Mouse (Mus musculus): ENCODE data around the gene Tnfrsf14. TPM values are rescaled to one million over a fixed set of nuclear protein-coding genes. Genes with fewer than 3 reads are reported as not detected.

The Tnfrsf14 gene
- polyA plus RNA-seq, 1 experiment from 2014 or later, result 62.9 TPM

- 18% methylated on average over 12 of the region's 12 CpGs for WGBS (ENCODE audit: insufficient replicate concordance)
- H3K36me3 ChIP-seq, result peaks cover 32% of the 10 kb centered on the region
- peak overlapping the region; percentile 83 for H3K4me2 ChIP-seq
- H3K4me1 ChIP-seq, result peaks cover 75% of the 10 kb centered on the region
- peak overlapping the region; percentile 98 for H3K27ac ChIP-seq
- H3K9ac ChIP-seq, result peak overlapping the region; percentile 91
- H3K9me3 ChIP-seq (replicated peaks), result no peaks in the 10 kb centered on the region
- H3K4me3 ChIP-seq, result peak overlapping the region; percentile 72
- peaks cover 14% of the 10 kb centered on the region for H3K27me3 ChIP-seq (replicated peaks)
- ATAC-seq, result peak; percentile 82
Observed at GRCm38 (mm10) chr4:154929088-154929660, 811 bp upstream of the Tnfrsf14 start.

GRCm38 (mm10) chr4:154927899-154928337, 445 bp downstream of the Tnfrsf14 start:
- Histone ChIP-seq H3K9ac (peak overlapping the region; percentile 91), H3K27me3 (replicated peaks) (0 out of 2 replicates have a peak, but pooled peaks cover 1% of the 10 kb centered on the region), H3K36me3 (peaks cover 44% of the 10 kb centered on the region), H3K4me3 (peak overlapping the region; percentile 72), H3K4me1 (peaks cover 79% of the 10 kb centered on the region), H3K9me3 (replicated peaks) (no peaks in the 10 kb centered on the region), H3K4me2 (peak overlapping the region; percentile 83), H3K27ac (peak overlapping the region; percentile 98)
- 9% methylated on average over 5 of the region's 5 CpGs for WGBS (ENCODE audit: insufficient replicate concordance)
- ATAC-seq, result peak; percentile 69

- Histone ChIP-seq H3K4me3 (peak overlapping the region; percentile 72), H3K9ac (peak overlapping the region; percentile 91), H3K9me3 (replicated peaks) (no peaks in the 10 kb centered on the region), H3K4me1 (peaks cover 83% of the 10 kb centered on the region), H3K27me3 (replicated peaks) (no peaks in the 10 kb centered on the region), H3K27ac (peak overlapping the region; percentile 98), H3K4me2 (peak overlapping the region; percentile 83), H3K36me3 (peaks cover 51% of the 10 kb centered on the region)
- ATAC-seq, result peak; percentile 42
- WGBS (ENCODE audit: insufficient replicate concordance), result 33% methylated on average over 9 of the region's 9 CpGs
Observed at GRCm38 (mm10) chr4:154926969-154927898, 1.1 kb downstream of the Tnfrsf14 start.

- Histone ChIP-seq H3K9ac (peak overlapping the region; percentile 91), H3K27ac (peak overlapping the region; percentile 98), H3K4me3 (peak overlapping the region; percentile 72), H3K4me2 (peak overlapping the region; percentile 83), H3K4me1 (peaks cover 95% of the 10 kb centered on the region), H3K36me3 (peaks cover 69% of the 10 kb centered on the region), H3K27me3 (replicated peaks) (no peaks in the 10 kb centered on the region), H3K9me3 (replicated peaks) (no peaks in the 10 kb centered on the region)
- WGBS (ENCODE audit: insufficient replicate concordance), result 47% methylated on average over 4 of the region's 4 CpGs
- no peak for ATAC-seq
Observed at GRCm38 (mm10) chr4:154925413-154925812, 3.0 kb downstream of the Tnfrsf14 start.

- Histone ChIP-seq H3K27me3 (replicated peaks) (no peaks in the 10 kb centered on the region), H3K4me3 (peak overlapping the region; percentile 72), H3K9me3 (replicated peaks) (0 out of 2 replicates have a peak, but pooled peaks cover under 1% of the 10 kb centered on the region), H3K36me3 (peaks cover 94% of the 10 kb centered on the region), H3K4me1 (peaks cover 83% of the 10 kb centered on the region), H3K4me2 (peak overlapping the region; percentile 83), H3K27ac (peak overlapping the region; percentile 98), H3K9ac (peak overlapping the region; percentile 25; the same call in 1 of the 2 replicates)
- WGBS (ENCODE audit: insufficient replicate concordance), result 76% methylated on average over 5 of the region's 5 CpGs
- no peak for ATAC-seq
Observed at GRCm38 (mm10) chr4:154922931-154923330, 5.4 kb downstream of the Tnfrsf14 start.

- Histone ChIP-seq H3K4me3 (peak overlapping the region; percentile 72), H3K27me3 (replicated peaks) (no peaks in the 10 kb centered on the region), H3K4me1 (peaks cover 83% of the 10 kb centered on the region), H3K4me2 (peak overlapping the region; percentile 83), H3K9me3 (replicated peaks) (0 out of 2 replicates have a peak, but pooled peaks cover 4% of the 10 kb centered on the region), H3K36me3 (peaks cover 99% of the 10 kb centered on the region), H3K9ac (peak overlapping the region; percentile 24; the same call in 1 of the 2 replicates), H3K27ac (peak overlapping the region; percentile 98)
- no peak for ATAC-seq
- WGBS (ENCODE audit: insufficient replicate concordance), result 84% methylated on average over 4 of the region's 4 CpGs
Observed at GRCm38 (mm10) chr4:154922291-154922690, 6.1 kb downstream of the Tnfrsf14 start.

GRCm38 (mm10) chr4:154916662-154917061, 11.7 kb downstream of the Tnfrsf14 start:
- H3K4me3 ChIP-seq, result no peak overlapping the region
- peak overlapping the region; percentile 96 for H3K27ac ChIP-seq
- 0 out of 2 replicates have a peak, but pooled peaks cover 4% of the 10 kb centered on the region for H3K9me3 ChIP-seq (replicated peaks)
- no peak overlapping the region for H3K9ac ChIP-seq
- peaks cover 80% of the 10 kb centered on the region for H3K36me3 ChIP-seq
- H3K4me1 ChIP-seq, result peaks cover 84% of the 10 kb centered on the region
- WGBS (ENCODE audit: insufficient replicate concordance), result 67% methylated on average over 4 of the region's 4 CpGs
- no peaks in the 10 kb centered on the region for H3K27me3 ChIP-seq (replicated peaks)
- no peak overlapping the region for H3K4me2 ChIP-seq
- ATAC-seq, result peak; percentile 28; the same call in 1 of the 2 replicates

GRCm38 (mm10) chr4:154915286-154915685, 13.1 kb downstream of the Tnfrsf14 start:
- Histone ChIP-seq H3K27ac (peak overlapping the region; percentile 96), H3K27me3 (replicated peaks) (no peaks in the 10 kb centered on the region), H3K36me3 (peaks cover 67% of the 10 kb centered on the region), H3K9me3 (replicated peaks) (0 out of 2 replicates have a peak, but pooled peaks cover 4% of the 10 kb centered on the region), H3K4me2 (0 out of 2 replicates have a peak overlapping the region, but pooled peaks have one; percentile 13), H3K4me3 (no peak overlapping the region), H3K9ac (no peak overlapping the region), H3K4me1 (peaks cover 89% of the 10 kb centered on the region)
- no peak for ATAC-seq
- WGBS (ENCODE audit: insufficient replicate concordance), result 38% methylated on average over 10 of the region's 10 CpGs

- 0 out of 2 replicates have a peak, but pooled peaks cover 4% of the 10 kb centered on the region for H3K9me3 ChIP-seq (replicated peaks)
- 52% methylated on average over 3 of the region's 3 CpGs for WGBS (ENCODE audit: insufficient replicate concordance)
- H3K4me1 ChIP-seq, result peaks cover 92% of the 10 kb centered on the region
- no peak overlapping the region for H3K9ac ChIP-seq
- no peak for ATAC-seq
- no peaks in the 10 kb centered on the region for H3K27me3 ChIP-seq (replicated peaks)
- H3K4me2 ChIP-seq, result no peak overlapping the region
- H3K36me3 ChIP-seq, result peaks cover 61% of the 10 kb centered on the region
- peak overlapping the region; percentile 96 for H3K27ac ChIP-seq
- no peak overlapping the region for H3K4me3 ChIP-seq
Observed at GRCm38 (mm10) chr4:154914707-154915106, 13.7 kb downstream of the Tnfrsf14 start.

- Histone ChIP-seq H3K4me2 (no peak overlapping the region), H3K9me3 (replicated peaks) (0 out of 2 replicates have a peak, but pooled peaks cover 4% of the 10 kb centered on the region), H3K36me3 (peaks cover 60% of the 10 kb centered on the region), H3K4me3 (no peak overlapping the region), H3K27me3 (replicated peaks) (no peaks in the 10 kb centered on the region), H3K27ac (peak overlapping the region; percentile 96), H3K9ac (no peak overlapping the region; the same call in 1 of the 2 replicates), H3K4me1 (peaks cover 96% of the 10 kb centered on the region)
- ATAC-seq, result no peak
- 88% methylated on average over 4 of the region's 4 CpGs for WGBS (ENCODE audit: insufficient replicate concordance)
Observed at GRCm38 (mm10) chr4:154914252-154914651, 14.1 kb downstream of the Tnfrsf14 start.

- WGBS (ENCODE audit: insufficient replicate concordance), result 72% methylated on average over 3 of the region's 3 CpGs
- H3K4me1 ChIP-seq, result peaks cover 98% of the 10 kb centered on the region
- peak overlapping the region; percentile 96 for H3K27ac ChIP-seq
- H3K4me2 ChIP-seq, result no peak overlapping the region
- no peak overlapping the region for H3K4me3 ChIP-seq
- H3K36me3 ChIP-seq, result peaks cover 56% of the 10 kb centered on the region
- no peak for ATAC-seq
- H3K9ac ChIP-seq, result peak overlapping the region; percentile 64
- no peaks in the 10 kb centered on the region for H3K27me3 ChIP-seq (replicated peaks)
- H3K9me3 ChIP-seq (replicated peaks), result 0 out of 2 replicates have a peak, but pooled peaks cover 4% of the 10 kb centered on the region
Observed at GRCm38 (mm10) chr4:154913845-154914244, 14.5 kb downstream of the Tnfrsf14 start.
